Mouse (Mus musculus) heart, adult 9 months (tissue): ENCODE data around the gene Dnajc6.

Source experiments
- DNase-seq, 2 experiments: peaks; one replicate each; pipeline ENCODE4 v3.0.0; 2022; ENCODE audit warnings: low spot score in 2 of 2

Gene Dnajc6

GRCm38 (mm10) chr4:101569076-101569475, 72.6 kb downstream of the Dnajc6 start:
- DNase-seq: no peak

GRCm38 (mm10) chr4:101572142-101572541, 75.7 kb downstream of the Dnajc6 start:
- DNase-seq: no peak

GRCm38 (mm10) chr4:101575307-101575706, 78.9 kb downstream of the Dnajc6 start:
- DNase-seq: no peak

- DNase-seq: no peak
Observed at GRCm38 (mm10) chr4:101578720-101579119, 82.3 kb downstream of the Dnajc6 start.

GRCm38 (mm10) chr4:101579517-101579916, 83.1 kb downstream of the Dnajc6 start:
- no peak for DNase-seq

GRCm38 (mm10) chr4:101581156-101581555, 84.7 kb downstream of the Dnajc6 start:
- no peak for DNase-seq

- DNase-seq: no peak
Observed at GRCm38 (mm10) chr4:101582882-101583281, 86.4 kb downstream of the Dnajc6 start.

- DNase-seq: no peak
Observed at GRCm38 (mm10) chr4:101584524-101585454, 88.3 kb downstream of the Dnajc6 start.

- no peak for DNase-seq
Observed at GRCm38 (mm10) chr4:101585455-101586184, 89.2 kb downstream of the Dnajc6 start.

GRCm38 (mm10) chr4:101588932-101589331, 92.5 kb downstream of the Dnajc6 start:
- DNase-seq: no peak

GRCm38 (mm10) chr4:101589771-101590170, 93.3 kb downstream of the Dnajc6 start:
- no peak for DNase-seq

GRCm38 (mm10) chr4:101591400-101591799, 95.0 kb downstream of the Dnajc6 start:
- DNase-seq: no peak

- no peak for DNase-seq
Observed at GRCm38 (mm10) chr4:101592466-101592865, 96.0 kb downstream of the Dnajc6 start.

GRCm38 (mm10) chr4:101601758-101602157, 105.3 kb downstream of the Dnajc6 start:
- no peak for DNase-seq

GRCm38 (mm10) chr4:101603635-101604034, 107.2 kb downstream of the Dnajc6 start:
- no peak for DNase-seq

GRCm38 (mm10) chr4:101616520-101616919, 120.1 kb downstream of the Dnajc6 start:
- no peak for DNase-seq

GRCm38 (mm10) chr4:101617742-101618141, 121.3 kb downstream of the Dnajc6 start:
- DNase-seq: no peak

- no peak for DNase-seq
Observed at GRCm38 (mm10) chr4:101620206-101620605, 123.8 kb downstream of the Dnajc6 start.

- no peak for DNase-seq
Observed at GRCm38 (mm10) chr4:101621241-101621640, 124.8 kb downstream of the Dnajc6 start.

GRCm38 (mm10) chr4:101625278-101625677, 128.8 kb downstream of the Dnajc6 start:
- no peak for DNase-seq

- DNase-seq: no peak
Observed at GRCm38 (mm10) chr4:101635596-101635995, 139.1 kb downstream of the Dnajc6 start.

GRCm38 (mm10) chr4:101637472-101637871, 141.0 kb downstream of the Dnajc6 start:
- no peak for DNase-seq

- DNase-seq: no peak
Observed at GRCm38 (mm10) chr4:101640631-101641030, 144.2 kb downstream of the Dnajc6 start.
